Mouse (Mus musculus) Patski (cell line): ENCODE results near the gene Mms19. TPM values are rescaled to one million over a fixed set of nuclear protein-coding genes. Genes with fewer than 3 reads are reported as not detected.

Source experiments
- ATAC-seq: fragments of 100-300 bp; one replicate; pipeline ENCODE4 v1.8.0; 2021
- CTCF ChIA-PET: fragments of 350-600 bp; sonication (Branson Sonifier 250); formaldehyde crosslinking; loops from one replicate; lab custom pipeline; 2022; ENCODE audit warnings: inconsistent platforms; lab: Charles Lee
- POLR2A ChIA-PET: fragments of 350-600 bp; sonication (Branson Sonifier 250); formaldehyde crosslinking; loops from one replicate; lab custom pipeline; 2022; ENCODE audit warnings: antibody characterized with exemption, inconsistent platforms; lab: Charles Lee
- DNase-seq: peaks from one replicate; pipeline ENCODE4 v3.0.0-alpha.2; 2011; ENCODE audit warnings: low read depth, low spot score
- H3K27me3 ChIP-seq: fragments of 371-371 bp; one replicate; pipeline ENCODE4 v1.5.1; 2021
- CTCF ChIP-seq: fragments of 100-300 bp; IDR thresholded peaks from one replicate; pipeline ENCODE4 v1.5.1; 2021
- in situ Hi-C: fragments of 300-500 bp; cut with MboI; formaldehyde crosslinking; loops from 3 replicates; pipeline ENCODE4 v1.11.1; 2018; ENCODE audit warnings: low pct_unique_long_range_greater_than_20kb, mixed read lengths
- polyA plus RNA-seq: library from polyadenylated mRNA; unstranded; gene quantifications from one replicate; pipeline ENCODE4 v1.2.3, GENCODE M21; 2021

Mms19 gene
- polyA plus RNA-seq, 1 experiment from 2014 or later: 56.8 TPM

DNA sequence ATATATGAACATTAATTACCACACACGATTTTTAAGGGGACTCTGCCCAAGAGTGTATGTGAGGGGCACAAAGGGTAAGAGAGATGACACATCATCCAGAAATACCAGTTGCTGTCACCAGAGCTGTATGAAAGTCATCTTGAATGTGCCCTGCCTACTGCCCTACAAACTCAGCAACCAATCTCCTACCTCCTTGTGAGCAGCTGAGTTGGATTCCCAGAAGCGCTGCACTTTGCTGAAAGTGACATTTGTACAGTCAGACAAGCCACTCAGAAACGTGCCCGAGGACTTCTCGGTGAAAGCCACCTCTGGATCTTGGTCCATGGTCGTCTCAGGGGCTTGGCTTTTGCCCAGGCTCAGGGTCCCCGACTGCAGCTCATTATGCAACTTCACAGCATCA is 86.0 kb downstream of the Mms19 start:
- DNase-seq (no peak), ATAC-seq (no peak)
- ChIA-PET POLR2A (interaction anchor here (0.7 kb wide), 1 partner anchor 37 kb away, joined by 3 read pairs; no protein-coding TSS in a partner anchor), CTCF (interaction anchor here (0.9 kb wide), 1 partner anchor 86 kb away, joined by 3 read pairs; the partner anchor contains the start of gene Mms19)
- in situ Hi-C loops: no loop called here
- H3K27me3 ChIP-seq: no peaks in the 10 kb centered on the region
- TF ChIP-seq CTCF: no peak

Other genes starting within 250 kb of the Mms19 start
- gene Slit1, start 237.5 kb downstream of the Mms19 start, polyA plus RNA-seq: 0.08 TPM
- gene Arhgap19, start 179.1 kb downstream of the Mms19 start, polyA plus RNA-seq: 13.6 TPM
- gene Frat1, start 151.2 kb downstream of the Mms19 start, polyA plus RNA-seq: 3.9 TPM
- 17.1 TPM for gene Frat2, start 133.0 kb downstream of the Mms19 start, polyA plus RNA-seq
- gene Rrp12, start 85.0 kb downstream of the Mms19 start, polyA plus RNA-seq: 17.9 TPM
- 883 TPM for gene Pgam1, start 69.2 kb downstream of the Mms19 start, polyA plus RNA-seq
- 47.2 TPM for gene Exosc1, start 47.7 kb downstream of the Mms19 start, polyA plus RNA-seq
- gene Zdhhc16, start 47.7 kb downstream of the Mms19 start, polyA plus RNA-seq: 87.9 TPM
- 45.0 TPM for gene Ubtd1, start 606 bp upstream of the Mms19 start, polyA plus RNA-seq
- 0.83 TPM for gene Ankrd2, start 54.8 kb upstream of the Mms19 start, polyA plus RNA-seq
- 51.2 TPM for gene Hoga1, start 64.5 kb upstream of the Mms19 start, polyA plus RNA-seq
- gene 4933411K16Rik, start 71.1 kb upstream of the Mms19 start, polyA plus RNA-seq: 2.7 TPM
- 38.1 TPM for gene Morn4, start 105.2 kb upstream of the Mms19 start, polyA plus RNA-seq
- gene Pi4k2a, start 109.3 kb upstream of the Mms19 start, polyA plus RNA-seq: 47.6 TPM
- gene Avpi1, start 147.9 kb upstream of the Mms19 start, polyA plus RNA-seq: 34.6 TPM
- 34.3 TPM for gene Marveld1, start 166.2 kb upstream of the Mms19 start, polyA plus RNA-seq
- 59.5 TPM for gene Zfyve27, start 182.8 kb upstream of the Mms19 start, polyA plus RNA-seq
- gene Sfrp5, start 221.1 kb upstream of the Mms19 start, polyA plus RNA-seq: 0.04 TPM